Mouse (Mus musculus) kidney, postnatal 36 days (tissue): ENCODE results near the gene Camkk2.

Source experiments
- DNase-seq, 2 experiments: peaks; one replicate each; pipeline ENCODE4 v3.0.0; 2021 to 2022; ENCODE audit warnings: mixed read lengths in 2 of 2

Gene Camkk2

DNA sequence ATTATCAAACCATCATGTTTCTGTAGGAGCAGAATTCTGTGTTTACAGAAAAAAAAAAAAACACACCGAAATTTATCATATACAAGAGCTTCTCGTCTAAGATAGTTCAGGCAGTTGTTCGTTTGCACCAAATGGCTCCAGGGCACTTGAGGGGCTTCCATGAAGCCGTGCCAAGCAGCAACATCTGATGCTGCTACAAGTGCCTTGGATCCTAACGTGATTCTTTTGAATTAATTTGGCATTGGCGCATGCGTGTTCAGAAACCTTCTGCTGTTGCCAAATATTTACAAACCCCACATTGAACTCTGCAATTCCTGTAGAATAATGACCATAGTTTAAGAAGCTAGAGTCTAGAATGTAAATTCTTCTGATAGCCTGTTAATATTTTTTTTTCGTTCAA lies 83.7 kb downstream of the Camkk2 start:
- no peak for DNase-seq

GRCm38 (mm10) chr5:122693431-122694207 lies 85.6 kb downstream of the Camkk2 start:
- DNase-seq = no peak

DNA sequence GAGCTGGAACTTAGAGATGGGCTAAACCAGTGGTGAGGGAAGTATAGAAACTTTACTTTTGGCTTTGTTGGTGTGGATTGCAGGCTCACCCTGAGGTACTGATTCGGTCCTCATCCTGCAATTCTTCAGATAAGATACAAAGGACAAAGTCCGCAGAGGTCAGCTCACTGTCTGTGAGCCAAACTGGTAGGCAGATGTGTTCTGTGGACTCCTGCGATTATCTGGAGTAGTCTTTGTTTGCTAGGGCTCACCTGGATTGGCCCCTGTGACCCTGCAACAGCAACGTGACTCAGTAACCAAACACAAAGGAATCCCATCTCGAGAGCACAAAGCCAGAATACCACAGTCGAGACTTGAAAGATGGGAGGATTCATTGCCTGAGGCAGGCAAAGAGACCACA lies 88.7 kb downstream of the Camkk2 start:
- DNase-seq = no peak

DNA sequence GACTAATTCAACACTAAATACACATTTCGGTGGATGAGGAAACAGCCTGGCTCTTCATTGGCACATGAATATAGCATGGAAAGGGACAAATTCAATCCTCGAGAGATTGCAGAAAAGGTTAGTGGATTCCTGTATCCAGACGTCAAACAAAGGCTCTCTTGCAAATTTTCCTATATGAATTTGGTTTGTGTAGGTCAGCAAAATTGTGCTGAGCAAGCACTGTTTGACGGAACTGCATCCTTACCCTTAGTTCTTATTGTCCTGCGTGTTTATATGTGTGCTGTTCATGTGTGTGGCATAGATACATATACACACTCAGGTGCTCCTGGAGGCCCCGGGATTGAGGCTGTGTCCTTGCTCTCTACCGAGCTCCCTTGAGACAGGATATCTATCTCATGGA lies 90.1 kb downstream of the Camkk2 start:
- no peak for DNase-seq

DNA sequence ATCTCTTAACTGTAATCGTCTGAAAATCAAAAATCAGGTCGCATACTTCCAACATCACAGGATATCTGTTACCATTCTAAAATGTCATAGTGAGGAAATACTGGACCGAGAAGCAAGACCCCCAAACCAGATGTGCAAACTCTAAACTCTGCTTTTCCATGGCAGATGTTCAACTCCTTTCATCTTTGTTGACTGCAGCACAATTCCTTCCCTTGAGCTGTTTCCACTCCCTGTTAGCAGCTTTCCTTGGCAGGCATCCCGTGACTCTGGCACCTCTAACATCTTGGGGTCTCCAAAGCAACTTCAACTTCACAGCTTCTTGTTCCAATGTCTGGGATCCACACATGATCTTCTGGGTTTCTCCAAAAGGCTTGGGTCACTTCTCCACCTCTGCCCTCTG lies 91.8 kb downstream of the Camkk2 start:
- DNase-seq = no peak

GRCm38 (mm10) chr5:122683926-122684325 lies 95.3 kb downstream of the Camkk2 start:
- DNase-seq = no peak

DNA sequence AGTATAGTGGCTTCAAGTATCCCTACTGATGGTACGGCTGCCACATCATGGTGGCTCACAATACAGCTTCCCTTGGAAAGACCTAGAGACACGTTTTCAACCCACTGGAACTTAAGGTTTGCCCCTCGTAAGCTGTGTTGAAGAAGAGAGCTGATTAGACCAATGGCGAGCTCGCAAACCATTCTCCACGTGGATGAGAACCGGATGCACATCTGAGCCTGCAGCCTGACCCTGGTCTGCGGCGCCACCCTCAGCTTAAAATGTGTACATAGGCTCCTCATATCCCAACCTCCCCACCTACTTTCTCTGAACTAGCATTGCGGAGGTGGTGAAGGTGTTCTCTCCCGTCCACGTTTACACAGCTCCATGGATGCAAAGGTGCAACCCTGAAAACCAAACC lies 97.9 kb downstream of the Camkk2 start:
- DNase-seq = no peak
